ENCODE assay signal across 29 mouse cellular contexts in the genomic region with DNA sequence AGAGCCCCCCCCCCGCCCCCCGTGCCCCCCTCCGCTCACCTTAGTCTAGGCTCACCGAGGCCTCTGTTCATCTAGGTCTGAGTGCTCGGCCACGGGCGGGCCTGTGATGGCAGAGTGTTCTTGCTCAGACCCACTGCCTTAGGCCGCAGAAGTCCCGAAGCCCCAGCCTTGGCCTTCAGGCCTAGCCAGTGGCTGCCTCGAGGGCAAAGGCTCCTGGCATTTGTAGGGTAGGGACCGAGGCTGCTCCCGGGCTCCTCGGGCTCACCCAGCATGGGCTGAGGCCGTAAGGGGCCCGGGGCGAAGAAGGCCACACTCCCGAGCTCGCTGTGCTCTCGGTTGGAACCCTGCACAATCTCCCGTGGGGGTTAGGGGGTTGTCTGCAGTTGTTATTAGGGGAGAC. TPM values are rescaled to one million over a fixed set of nuclear protein-coding genes. Genes with fewer than 3 reads are reported as not detected.
DNase-seq lines count a peak whose midpoint lies in the region; ATAC-seq and TF ChIP-seq lines count a peak whose summit lies in the region.
"Had no signal": no experiment of that assay in that cellular context is flagged by ENCODE, and none has a peak within 500 bp of the region (broad histone marks: within the 10 kb centered on the region; RNA-seq: fewer than 3 reads in every experiment).

No protein-coding gene starts in this region.

- H3K27me3 ChIP-seq in intestine, postnatal 0 days (replicated peaks; ENCODE audit: control insufficient read depth, insufficient read depth, low read length), result no peaks in the 10 kb centered on the region
- H3K27me3 ChIP-seq: CH12.LX; embryonic facial prominence, embryonic 12.5 days; forebrain, embryonic 13.5 days; forebrain, embryonic 15.5 days; Patski had no signal

- H3K4me1 ChIP-seq in intestine, postnatal 0 days (replicated peaks; ENCODE audit: control insufficient read depth, insufficient read depth, low read length), result no peaks in the 10 kb centered on the region
- H3K4me1 ChIP-seq: embryonic facial prominence, embryonic 10.5 days; embryonic facial prominence, embryonic 12.5 days; forebrain, embryonic 13.5 days; forebrain, embryonic 15.5 days had no signal

- peak; percentile 17 for DNase-seq in gastrocnemius, postnatal 10 days
- DNase-seq in gastrocnemius, postnatal 14 days, result no peak
- DNase-seq in heart, adult 11 months, result peak; percentile 94
- no peak for DNase-seq in heart, adult 8-10 months (ENCODE audit: low spot score)
- peak; percentile 37 to 75 for DNase-seq in spleen, postnatal 4 days (ENCODE audit: low spot score in 2 of 2)
- no peak for DNase-seq in spleen, postnatal 14 days (ENCODE audit: low spot score in 2 of 2)
- peak; percentile 46 for DNase-seq in 3134 (ENCODE audit: extremely low read depth, insufficient read length, low spot score)
- DNase-seq: adrenal gland, adult 8-10 months; adrenal gland, postnatal 14 days; adrenal gland, postnatal 36 days; B cell, adult 2 months; cerebellum, adult 11-12 months; cerebellum, adult 2 months; cerebellum, adult 9-10 months; cerebellum, postnatal 10 days; cerebellum, postnatal 25 days had no signal

- H3K9ac ChIP-seq in intestine, postnatal 0 days (ENCODE audit: low read depth, low read length), result no peak overlapping the region
- H3K9ac ChIP-seq: embryonic facial prominence, embryonic 12.5 days; forebrain, embryonic 13.5 days; forebrain, embryonic 15.5 days had no signal

- no peak overlapping the region for H3K4me2 ChIP-seq in intestine, postnatal 0 days (replicated peaks; ENCODE audit: low read depth)
- H3K4me2 ChIP-seq: embryonic facial prominence, embryonic 12.5 days; forebrain, embryonic 13.5 days; forebrain, embryonic 15.5 days had no signal

- ATAC-seq in intestine, postnatal 0 days, result no peak
- ATAC-seq: activated CD4-positive, CD25-positive, alpha-beta regulatory T cell, adult 4 months; CD4-positive, CD25-positive, alpha-beta regulatory T cell, adult 4 months; forebrain, embryonic 13.5 days; forebrain, embryonic 15.5 days; Patski had no signal

- no peaks in the 10 kb centered on the region for H3K9me3 ChIP-seq in intestine, postnatal 0 days (ENCODE audit: control insufficient read depth)

- no peak overlapping the region for H3K4me3 ChIP-seq in intestine, postnatal 0 days (ENCODE audit: low read depth, low read length)
- H3K4me3 ChIP-seq: embryonic facial prominence, embryonic 10.5 days; embryonic facial prominence, embryonic 12.5 days; forebrain, embryonic 13.5 days; forebrain, embryonic 15.5 days had no signal

- WGBS in intestine, postnatal 0 days, result 91% methylated on average over 19 of the region's 20 CpGs

- H3K27ac ChIP-seq in intestine, postnatal 0 days (ENCODE audit: low read depth, low read length), result no peak overlapping the region
- H3K27ac ChIP-seq: embryonic facial prominence, embryonic 10.5 days; embryonic facial prominence, embryonic 12.5 days; forebrain, embryonic 13.5 days; forebrain, embryonic 15.5 days had no signal

- intact Hi-C loops in gastrocnemius, postnatal 14 days (cut with DNase I; ENCODE audit: low total_unique reads), result no loop called here

- no peak for TF ChIP-seq CTCF in intestine, postnatal 0 days (IDR thresholded peaks at IDR 0.05; ENCODE audit: low read depth)

- H3K36me3 ChIP-seq in intestine, postnatal 0 days (ENCODE audit: control insufficient read depth, insufficient read depth), result no peaks in the 10 kb centered on the region
- H3K36me3 ChIP-seq: embryonic facial prominence, embryonic 10.5 days; embryonic facial prominence, embryonic 12.5 days; forebrain, embryonic 15.5 days; G1E had no signal

RNA-seq across cellular contexts. Expression of gene Gm14403, which starts 25.0 kb away (rescaled TPM):
- total RNA-seq in gastrocnemius, postnatal 10 days (2021), result 10 to 100 TPM; 21.1 to 22.4 TPM
- 10 to 100 TPM; 14.5 to 18.5 TPM for total RNA-seq in gastrocnemius, postnatal 14 days (2021)
- 100 to 1,000 TPM in 1 of 4 experiments, 10 to 100 TPM in 3; 76.9 to 109 (median 91.3) TPM for total RNA-seq in heart, adult 8-10 months (2022)
- 1.3 and 1.4 TPM in 2 replicates for polyA plus RNA-seq in intestine, postnatal 0 days (2015; fragmentation: Nextera tagmentation; extraction: Ambion mirVana)
- polyA plus RNA-seq: G1E had no signal

RNA-seq across cellular contexts. Expression of gene Gm14406, which starts 54.9 kb away (rescaled TPM):
- total RNA-seq in gastrocnemius, postnatal 10 days (2021), result under 1 TPM in 1 of 2 experiments, not detected in 1; 0.52 TPM
- total RNA-seq in gastrocnemius, postnatal 14 days (2021), result not detected
- under 1 TPM in 1 of 4 experiments, not detected in 3; 0.69 TPM for total RNA-seq in heart, adult 8-10 months (2022)
- not detected in 2 replicates for polyA plus RNA-seq in intestine, postnatal 0 days (2015; fragmentation: Nextera tagmentation; extraction: Ambion mirVana)
- total RNA-seq: adrenal gland, adult 18-20 months; adrenal gland, postnatal 14 days; G1E had no signal
- polyA plus RNA-seq: activated CD4-positive, CD25-positive, alpha-beta regulatory T cell, adult 4 months; CD4-positive, CD25-positive, alpha-beta regulatory T cell, adult 4 months; embryonic facial prominence, embryonic 10.5 days; embryonic facial prominence, embryonic 12.5 days; embryonic facial prominence, embryonic 14.5 days; forebrain, embryonic 11.5 days; forebrain, embryonic 13.5 days; forebrain, embryonic 15.5 days; G1E had no signal

RNA-seq across cellular contexts. Expression of gene Zfp970, which starts 58.5 kb away (rescaled TPM):
- total RNA-seq in gastrocnemius, postnatal 10 days (2021), result 10 to 100 TPM; 26.8 to 27.8 TPM
- total RNA-seq in gastrocnemius, postnatal 14 days (2021), result 10 to 100 TPM; 19.0 to 23.2 TPM
- 100 to 1,000 TPM; 568 to 760 (median 586) TPM for total RNA-seq in heart, adult 8-10 months (2022)
- polyA plus RNA-seq in intestine, postnatal 0 days (2015; fragmentation: Nextera tagmentation; extraction: Ambion mirVana), result 4.7 and 5.6 TPM in 2 replicates

Comparison
In these comparisons a context has a peak if more than half of its experiments do, and no peak if none do; other contexts are left out.
1. DNase-seq: peak in gastrocnemius, postnatal 10 days (single experiment), heart, adult 11 months (single experiment), spleen, postnatal 4 days (2 of 2) and 3134 (single experiment); none in gastrocnemius, postnatal 14 days (single experiment), heart, adult 8-10 months (single experiment) and spleen, postnatal 14 days (0 of 2).
2. RNA of gene Zfp970, which starts 58.5 kb away (total RNA-seq): 568 to 760 TPM in heart, adult 8-10 months; 26.8 to 27.8 TPM in gastrocnemius, postnatal 10 days and 19.0 to 23.2 TPM in gastrocnemius, postnatal 14 days; every median in the first group is over 10 times any median in the second.